Mouse (Mus musculus) spleen, postnatal 36 days (tissue): ENCODE measurements around the gene Ube2dnl2.

ENCODE experiments used
- DNase-seq, 2 experiments: peaks; one replicate each; pipeline ENCODE4 v3.0.0; 2022; ENCODE audit warnings: low spot score in 2 of 2, mixed read lengths in 1 of 2

Ube2dnl2 gene

GRCm38 (mm10) chrX:114907282-114907681, at the start of gene Ube2dnl2:
TSS of gene Ube2dnl2 (plus strand) at chrX:114907582.
- no peak for DNase-seq

DNA sequence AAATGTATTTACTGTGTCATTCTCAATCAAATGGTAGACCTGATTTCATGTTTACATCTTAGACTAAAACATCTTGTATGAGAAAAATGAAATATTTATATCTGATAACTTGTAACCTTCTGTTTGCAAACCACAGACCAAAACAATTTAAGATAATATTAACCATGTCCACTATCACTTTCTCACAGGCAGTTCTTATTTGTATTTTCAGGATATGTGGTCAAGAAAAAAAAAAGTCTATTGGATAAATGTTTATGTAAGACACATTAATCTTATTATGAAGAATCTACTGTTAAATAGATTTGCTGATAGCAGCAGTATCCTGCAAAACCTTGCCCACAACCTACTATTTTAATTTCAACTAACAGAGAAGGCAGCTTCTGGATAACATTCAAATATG, 11.9 kb upstream of the Ube2dnl2 start:
- no peak for DNase-seq

DNA sequence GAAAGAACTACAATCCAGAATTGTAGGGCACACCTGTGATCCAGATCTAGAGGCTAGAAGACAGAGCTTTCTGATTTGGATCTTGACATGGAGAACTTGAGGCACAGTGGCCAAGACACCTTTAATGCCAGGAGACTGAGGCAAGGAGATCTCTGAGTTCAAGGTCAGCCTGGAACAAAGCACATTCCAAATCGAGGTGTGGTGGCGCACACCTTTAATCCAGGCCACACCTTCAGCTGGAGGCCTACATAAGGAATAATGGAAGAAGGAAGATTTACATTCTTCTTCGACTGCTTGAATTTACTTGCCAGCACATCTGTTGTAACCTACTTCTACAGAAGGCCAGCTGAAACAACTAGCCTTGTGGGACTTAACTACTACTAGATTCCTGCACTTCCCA, 9.9 kb upstream of the Ube2dnl2 start:
- no peak for DNase-seq

GRCm38 (mm10) chrX:114903391-114903790, 4.0 kb upstream of the Ube2dnl2 start:
- no peak for DNase-seq

DNA sequence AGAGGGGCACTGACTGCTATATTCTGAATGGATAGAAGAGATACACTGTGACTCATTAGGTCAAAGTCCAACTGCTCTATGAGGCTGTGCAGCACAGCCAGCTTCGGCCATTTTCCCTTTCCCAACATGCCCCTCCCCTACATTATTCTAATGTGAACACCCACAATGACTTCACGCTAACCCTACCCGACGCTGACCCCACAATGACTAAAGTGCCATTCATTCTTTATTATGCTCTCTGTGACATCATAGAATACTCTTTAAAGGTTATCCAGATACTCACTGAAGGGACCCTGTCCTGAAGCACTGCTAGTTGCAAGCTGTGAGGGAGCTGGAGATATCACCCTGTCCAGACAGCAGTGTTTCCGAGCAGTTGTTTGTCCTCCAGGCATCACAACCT, 2.7 kb upstream of the Ube2dnl2 start, which contains the start of gene Ube2dnl1:
Gene Ube2dnl1, plus strand, starts transcription at position 301 of the 400 bp plus-strand sequence.
- no peak for DNase-seq

- no peak for DNase-seq
Observed at GRCm38 (mm10) chrX:114955066-114955465, 47.7 kb downstream of the Ube2dnl2 start.
